Mouse (Mus musculus) frontal cortex, adult (tissue): ENCODE data around the gene Slain2.
"Not testable (repeated sequence)": the region's sequence is repeated elsewhere in the genome, so short reads cannot be mapped to it uniquely, and the experiment has no call there.

Experiments used
- ATAC-seq: cut with Nextera tagmentation; 2 replicates; pipeline ENCODE4 v1.9.2; 2017; ENCODE audit warnings: mild to moderate bottlenecking, moderate library complexity, mixed read lengths; ENCODE audit not compliant: low TSS enrichment

Slain2 gene

GRCm38 (mm10) chr5:72901866-72902265 is 12.2 kb upstream of the Slain2 start:
- no peak for ATAC-seq

- no peak for ATAC-seq
Measured at GRCm38 (mm10) chr5:72902312-72902711, 11.8 kb upstream of the Slain2 start.

DNA sequence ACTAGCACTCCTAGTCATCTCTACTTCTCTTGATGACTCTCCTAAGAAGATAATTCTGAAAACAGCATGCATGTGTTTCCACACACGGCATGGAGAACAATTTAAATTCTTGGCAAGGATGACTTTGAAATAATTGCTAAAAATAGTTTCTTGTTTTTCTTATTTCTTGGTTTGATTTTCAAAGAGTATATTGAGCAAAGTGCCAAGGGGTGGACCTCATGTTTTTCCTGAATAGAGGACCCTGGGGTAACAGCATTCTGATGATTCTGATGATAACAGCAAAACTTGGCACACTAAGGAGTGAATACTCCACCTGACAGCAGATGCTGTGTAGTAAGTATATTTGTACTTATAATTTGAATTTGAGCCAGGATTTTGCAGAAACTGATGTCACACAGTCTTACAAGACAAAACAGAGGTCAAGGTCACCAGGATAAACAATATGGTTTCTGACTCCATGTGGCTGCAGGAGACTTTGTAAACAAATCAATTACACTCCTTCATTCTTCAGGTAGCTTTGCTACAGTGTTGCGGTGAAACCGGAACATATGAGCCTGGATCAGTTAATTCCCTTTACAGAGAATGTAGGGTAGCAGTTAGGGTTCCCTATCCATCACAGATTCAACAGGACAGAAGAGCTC is 11.1 kb upstream of the Slain2 start:
- no peak for ATAC-seq

- no peak for ATAC-seq
Measured at GRCm38 (mm10) chr5:72904903-72905790, 9.0 kb upstream of the Slain2 start.

DNA sequence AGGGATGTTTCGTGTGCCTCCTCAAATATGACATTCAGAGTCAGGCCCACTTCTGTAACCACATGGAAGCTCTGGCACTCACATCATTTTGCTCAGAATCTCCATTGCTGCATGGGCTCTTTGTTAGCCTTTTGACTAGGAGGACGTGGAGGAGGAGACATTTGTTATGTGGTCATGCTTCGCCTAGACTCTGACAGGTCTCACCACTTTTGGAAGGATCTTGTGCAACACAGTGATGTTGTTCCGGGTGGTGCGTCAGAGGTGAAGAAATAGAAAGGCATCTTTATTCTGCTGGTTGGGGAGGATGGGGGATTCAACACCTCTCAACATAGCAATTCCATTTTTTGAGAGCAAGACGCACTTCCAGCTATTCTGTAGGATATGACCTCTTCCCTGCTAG is 6.7 kb upstream of the Slain2 start:
- no peak for ATAC-seq

GRCm38 (mm10) chr5:72908324-72908936 is 5.7 kb upstream of the Slain2 start:
- no peak for ATAC-seq

DNA sequence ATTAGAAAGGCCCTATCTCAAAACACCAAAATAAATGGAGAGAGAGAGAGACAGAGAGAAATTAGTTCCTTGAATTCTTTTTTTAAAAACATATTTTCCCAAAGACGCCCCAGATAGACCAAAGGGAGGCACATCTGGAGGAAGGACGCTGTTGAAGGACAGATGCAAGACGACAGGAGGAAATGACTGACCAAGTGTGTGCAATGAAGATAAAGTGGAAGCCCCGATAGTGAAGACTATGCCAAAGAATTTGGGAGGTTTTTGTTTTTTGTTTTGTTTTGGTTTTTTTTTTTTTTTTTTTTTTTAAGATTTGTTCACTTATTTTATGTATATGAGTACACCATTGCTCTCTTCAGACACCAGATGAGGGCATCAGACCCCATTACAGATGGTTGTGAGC is 4.7 kb upstream of the Slain2 start:
- ATAC-seq: no peak

GRCm38 (mm10) chr5:72910373-72910772 is 3.7 kb upstream of the Slain2 start:
- peak; percentile 45 for ATAC-seq

DNA sequence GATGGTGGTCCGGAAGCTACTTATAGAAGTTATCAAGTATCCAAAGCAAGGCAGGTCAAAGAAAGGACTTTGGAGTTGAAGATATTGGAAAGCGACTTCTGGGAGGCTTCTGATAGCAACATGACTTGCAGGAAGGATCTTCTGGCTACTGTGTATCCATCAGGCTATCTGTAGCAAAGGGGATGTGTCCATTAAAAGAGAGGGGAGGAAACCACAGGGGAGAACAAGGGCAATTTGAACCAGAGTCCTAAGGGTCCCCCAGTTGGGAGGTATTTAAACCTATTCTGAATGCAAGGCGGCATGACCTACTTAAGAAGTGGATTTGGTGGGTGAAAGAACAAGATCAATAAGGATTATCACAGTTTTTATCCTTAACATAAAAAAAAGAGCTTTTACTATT is 2.8 kb upstream of the Slain2 start:
- ATAC-seq: no peak

DNA sequence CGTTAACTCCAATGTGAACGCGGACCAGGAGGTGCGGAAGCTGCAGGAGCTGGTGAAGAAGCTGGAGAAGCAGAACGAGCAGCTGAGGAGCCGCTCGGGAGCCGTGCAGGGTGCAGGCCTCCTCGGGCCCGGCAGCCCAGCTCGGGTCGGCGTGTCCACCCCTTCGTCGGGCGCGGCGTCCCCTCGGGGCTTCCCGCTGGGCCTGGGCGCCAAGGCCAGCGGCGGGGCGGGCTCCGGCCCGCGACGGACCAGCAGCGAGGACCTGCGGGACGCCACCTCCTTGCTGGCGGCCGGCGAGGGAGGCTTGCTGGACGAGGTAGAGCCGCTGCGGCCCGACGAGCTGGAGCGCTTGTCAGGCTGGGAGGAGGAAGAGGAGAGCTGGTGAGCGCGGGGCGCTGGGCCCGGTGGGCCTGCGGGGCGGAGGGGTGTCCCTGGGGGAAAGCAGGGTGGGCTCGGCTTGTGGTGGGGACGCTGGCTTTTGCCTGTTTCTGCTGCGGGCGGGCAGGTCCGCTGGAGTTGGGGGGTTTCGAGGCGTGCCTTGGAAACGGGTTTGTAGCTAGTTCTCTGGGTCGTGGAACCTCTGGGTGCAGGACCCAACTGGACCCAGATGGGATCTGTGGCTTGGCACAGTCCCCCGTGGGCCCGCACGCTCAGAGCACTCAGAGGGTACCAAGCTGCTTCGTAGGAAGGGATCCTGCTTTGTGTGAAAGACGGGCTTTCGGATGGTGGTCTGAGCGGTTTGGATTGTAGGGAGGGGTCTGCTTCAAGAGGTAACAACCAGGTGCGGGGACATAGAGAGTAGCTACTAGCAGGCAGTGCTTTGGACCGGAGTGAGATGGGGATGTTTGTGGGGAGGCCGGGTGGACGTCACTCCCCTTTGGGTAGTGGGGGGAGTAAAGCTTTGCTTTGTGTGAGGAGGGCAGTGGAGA is 793 bp downstream of the Slain2 start:
- peak; percentile 24 for ATAC-seq

DNA sequence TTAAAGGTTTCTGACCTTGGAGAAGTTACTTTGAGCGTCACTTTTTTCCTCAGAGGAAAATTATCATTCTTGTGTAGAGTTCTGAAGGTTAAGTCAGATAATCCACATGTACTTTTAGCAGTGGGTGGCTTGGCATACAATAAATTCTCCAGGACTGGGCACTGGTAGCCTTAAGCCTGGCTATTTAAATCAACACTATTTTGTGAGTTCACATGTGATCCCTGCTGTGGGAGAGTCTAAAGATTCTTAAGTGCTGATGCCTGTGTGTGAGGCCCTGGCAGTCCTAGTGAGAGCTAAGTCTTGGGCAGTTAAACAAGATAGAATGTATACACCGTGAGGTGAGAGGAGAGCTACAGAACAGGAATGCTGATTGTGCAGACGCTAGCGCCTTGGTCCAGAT is 1.9 kb downstream of the Slain2 start:
- ATAC-seq: no peak

DNA sequence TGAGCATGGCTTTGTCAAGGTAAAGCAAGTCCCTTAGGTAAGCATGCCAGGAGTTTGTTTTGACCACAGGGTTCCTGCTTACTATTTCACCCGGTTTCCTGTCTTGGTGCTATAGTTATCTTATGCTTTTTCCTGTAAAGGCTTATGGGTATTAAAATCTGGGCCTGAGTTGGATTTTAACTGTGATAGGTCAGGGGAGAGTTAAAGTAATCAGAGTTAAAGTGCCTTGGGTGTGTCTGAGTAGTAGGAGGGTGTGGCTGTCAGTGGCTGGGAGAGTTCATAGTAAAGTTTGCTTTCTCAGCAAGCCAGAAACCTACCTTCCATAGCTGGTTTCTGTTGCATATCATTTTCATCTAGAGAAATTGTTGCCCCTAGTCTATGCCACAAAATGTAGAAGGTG is 2.7 kb downstream of the Slain2 start:
- no peak for ATAC-seq

DNA sequence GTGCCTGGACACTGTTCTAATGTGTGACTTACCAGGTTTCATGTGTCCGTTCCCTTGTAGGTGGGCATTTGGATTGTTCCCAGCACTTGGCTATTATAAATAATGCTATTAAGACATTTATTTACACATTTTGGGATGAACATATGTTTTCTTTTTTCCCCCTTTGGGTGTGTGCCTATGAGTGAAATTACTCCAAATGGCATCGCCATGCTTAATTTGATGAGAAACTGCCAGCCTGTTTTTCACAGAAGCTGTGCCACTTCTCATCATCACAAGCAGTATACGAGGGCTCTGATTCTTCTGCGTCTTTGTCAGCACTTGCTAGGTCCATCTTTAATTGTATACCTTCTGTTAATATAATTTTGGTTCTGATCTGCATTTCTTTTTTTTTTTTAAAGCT is 6.3 kb downstream of the Slain2 start:
- no peak for ATAC-seq

DNA sequence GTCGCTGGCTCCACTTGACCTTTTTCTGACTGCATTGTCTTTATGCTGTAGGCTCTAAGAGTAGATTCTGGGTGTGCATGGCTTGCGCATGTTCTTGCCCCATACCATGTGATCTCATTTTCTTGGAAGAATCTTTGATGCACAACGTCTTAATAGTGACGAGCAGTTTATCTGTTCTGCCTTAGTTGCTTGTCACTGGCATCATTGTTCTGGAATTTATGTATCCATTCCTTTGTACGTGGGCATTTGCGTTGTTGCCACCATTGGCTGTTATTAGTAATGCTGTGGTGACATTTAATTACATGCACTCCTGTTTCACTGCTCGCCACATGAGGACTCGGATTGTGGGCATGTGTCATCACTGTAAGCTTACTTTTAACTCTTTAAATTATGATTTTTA is 7.1 kb downstream of the Slain2 start:
- ATAC-seq: no peak

DNA sequence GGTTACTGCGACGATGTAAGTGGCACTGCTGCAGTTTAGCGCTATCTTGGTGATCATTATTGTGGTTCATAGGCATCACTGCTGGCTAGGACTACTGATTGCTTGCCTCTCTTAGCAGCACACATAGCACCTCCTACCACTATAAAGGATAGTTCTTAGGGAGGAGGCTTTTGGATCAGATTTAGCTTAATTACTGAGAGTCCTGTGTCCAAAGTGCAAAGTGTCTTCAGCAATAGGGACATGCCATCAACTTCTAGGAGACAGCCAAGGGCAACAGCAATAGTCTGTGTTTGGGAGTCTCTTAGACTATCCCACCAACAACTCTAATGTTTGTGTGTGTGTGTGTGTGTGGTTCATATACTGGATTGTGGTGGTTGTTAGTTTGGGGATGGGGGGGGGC is 8.7 kb downstream of the Slain2 start:
- ATAC-seq: no peak

DNA sequence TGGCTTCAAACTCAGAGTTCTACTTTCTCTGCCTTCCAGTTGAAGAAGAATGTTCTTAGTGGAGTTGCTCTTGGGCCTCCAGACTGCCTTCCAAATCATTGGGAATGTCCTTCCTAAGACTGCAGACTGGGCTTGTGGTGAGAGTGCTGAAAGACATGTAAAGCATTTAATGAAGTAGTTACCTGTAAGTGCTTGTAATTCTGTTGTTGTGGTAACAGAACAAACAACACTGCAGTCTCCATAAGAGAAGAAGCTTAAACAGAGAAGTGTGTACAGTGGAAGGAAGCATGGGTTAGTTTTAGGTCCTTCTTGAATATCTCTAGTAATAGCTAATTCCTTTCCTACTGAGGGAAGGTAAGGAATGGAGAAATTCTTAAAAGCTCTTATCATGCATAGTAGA is 13.0 kb downstream of the Slain2 start:
- ATAC-seq: no peak

DNA sequence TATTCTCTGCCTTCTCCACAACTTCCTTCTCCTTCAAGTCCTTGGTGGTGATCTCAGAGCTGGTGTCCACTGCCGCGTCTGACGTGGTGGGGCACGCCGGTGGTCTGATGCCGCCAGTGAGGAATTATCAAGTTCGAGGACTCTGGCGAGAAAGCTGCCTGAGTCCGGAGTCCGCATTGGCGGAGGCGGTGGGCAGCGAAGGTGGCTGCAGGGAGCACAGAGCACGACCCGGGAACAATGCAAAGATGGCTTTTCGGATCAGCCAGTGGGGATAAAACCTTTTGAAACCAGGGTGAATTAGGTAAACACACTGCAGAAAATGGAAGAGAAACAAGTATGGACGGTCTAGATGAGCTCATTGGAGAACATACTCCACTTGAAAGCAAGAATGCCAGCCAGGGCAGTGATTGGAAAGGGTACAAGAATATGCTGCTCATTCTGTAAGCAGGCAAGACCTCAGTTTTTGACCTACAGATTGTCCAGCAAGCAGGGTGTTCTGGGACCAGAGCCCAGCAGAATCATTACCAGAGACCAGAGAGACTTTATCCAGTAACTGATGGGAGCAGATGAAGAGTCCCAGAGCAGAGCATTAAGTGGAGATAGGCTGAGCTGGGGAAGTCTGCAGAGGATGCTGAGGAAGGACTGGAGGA is 19.0 kb downstream of the Slain2 start:
- no peak for ATAC-seq

GRCm38 (mm10) chr5:72938421-72938820 is 24.3 kb downstream of the Slain2 start:
- ATAC-seq: not testable (repeated sequence)

- ATAC-seq: no peak
Measured at GRCm38 (mm10) chr5:72939311-72939710, 25.2 kb downstream of the Slain2 start.

GRCm38 (mm10) chr5:72940906-72941432 is 26.9 kb downstream of the Slain2 start:
- no peak for ATAC-seq

GRCm38 (mm10) chr5:72948136-72948535 is 34.0 kb downstream of the Slain2 start:
- ATAC-seq: peak; percentile 64
